Mouse (Mus musculus): ENCODE measurements at regions not wholly inside any gene's neighbourhood (a gene's known extent, or its start where the extent isn't known, plus 50 kb on each side); places are given as distances from the start of the nearest gene placed in this dataset.

DNA sequence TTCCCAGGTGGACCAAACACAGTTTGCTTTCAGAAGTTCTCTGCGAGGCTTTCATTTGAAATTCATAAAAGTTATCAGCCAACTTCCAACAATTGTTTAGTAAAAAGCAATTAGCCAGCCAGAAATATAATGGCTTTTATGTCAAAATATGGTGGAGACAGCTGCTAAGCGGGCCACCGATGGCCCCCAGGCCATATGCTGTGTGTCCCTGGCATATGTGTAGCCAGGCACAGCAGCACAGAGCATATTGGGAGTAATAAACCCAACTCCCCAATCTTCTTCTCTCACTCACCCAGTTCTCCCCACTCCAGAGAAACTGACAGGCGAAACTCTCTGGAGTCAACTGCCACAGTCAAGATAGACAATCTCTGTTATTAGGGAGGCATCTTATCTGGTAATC, 137.5 kb upstream of the Sel1l start:
- DNase-seq (ENCODE audit: low spot score): no peak

DNA sequence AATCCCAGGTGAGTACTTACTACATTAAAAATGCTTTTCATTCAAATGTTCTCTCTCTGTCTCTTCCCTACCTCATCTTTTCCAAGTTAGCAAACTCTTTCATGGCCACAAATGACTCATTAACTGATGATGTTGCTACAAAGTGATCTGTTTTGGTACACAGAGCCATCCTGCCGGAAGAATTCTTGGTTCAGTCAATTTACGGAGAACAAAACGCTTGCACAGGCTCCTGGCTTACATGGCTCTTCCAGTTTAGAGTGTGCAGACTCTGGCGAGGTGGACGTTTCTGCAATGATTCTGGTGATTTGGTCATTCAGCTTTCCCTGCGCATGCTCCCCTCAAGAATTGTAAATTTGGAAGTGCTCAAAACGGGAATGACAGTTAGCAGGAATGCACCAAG, 131.4 kb upstream of the Sel1l start:
- no peak for DNase-seq (ENCODE audit: low spot score)

DNA sequence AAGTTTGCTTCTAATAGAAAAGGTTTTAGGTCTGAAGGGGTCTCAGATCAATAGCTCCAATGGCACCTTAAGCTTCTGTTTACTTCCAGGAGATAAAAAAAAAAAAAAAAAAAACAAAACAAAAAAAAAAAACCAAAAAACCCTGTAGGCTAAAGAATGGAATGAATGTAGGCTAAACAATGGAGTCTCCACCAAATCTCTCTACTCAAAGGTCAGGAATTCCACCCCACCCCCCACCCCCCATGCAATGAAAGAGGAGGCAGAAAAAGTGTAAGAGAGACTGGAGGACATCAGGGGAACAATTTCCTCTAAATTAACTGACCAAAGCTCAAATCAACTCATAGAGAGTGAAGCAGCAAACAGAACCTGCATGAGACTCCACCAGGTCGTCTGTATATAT, 122.1 kb upstream of the Sel1l start:
- no peak for DNase-seq (ENCODE audit: low spot score)

DNA sequence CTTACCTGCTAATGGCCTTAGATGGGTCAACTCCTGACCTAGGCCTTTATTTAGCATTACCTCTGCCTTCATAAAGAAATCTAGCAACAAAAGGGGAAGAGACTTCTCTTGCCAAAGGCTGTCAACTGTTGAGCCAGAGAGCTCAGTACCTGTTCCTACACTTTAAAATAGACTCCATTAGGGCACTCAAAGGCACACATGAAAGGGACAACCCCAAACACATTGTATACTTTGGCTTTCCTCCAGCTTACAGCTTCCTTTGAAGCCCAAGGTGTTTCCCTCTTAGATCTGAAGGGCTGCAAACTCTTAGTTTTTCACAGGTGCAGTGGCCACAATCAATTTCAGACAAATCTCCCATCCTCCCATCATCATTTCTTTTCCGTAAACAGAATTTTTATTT, 117.0 kb upstream of the Sel1l start:
- no peak for DNase-seq (ENCODE audit: low spot score)

DNA sequence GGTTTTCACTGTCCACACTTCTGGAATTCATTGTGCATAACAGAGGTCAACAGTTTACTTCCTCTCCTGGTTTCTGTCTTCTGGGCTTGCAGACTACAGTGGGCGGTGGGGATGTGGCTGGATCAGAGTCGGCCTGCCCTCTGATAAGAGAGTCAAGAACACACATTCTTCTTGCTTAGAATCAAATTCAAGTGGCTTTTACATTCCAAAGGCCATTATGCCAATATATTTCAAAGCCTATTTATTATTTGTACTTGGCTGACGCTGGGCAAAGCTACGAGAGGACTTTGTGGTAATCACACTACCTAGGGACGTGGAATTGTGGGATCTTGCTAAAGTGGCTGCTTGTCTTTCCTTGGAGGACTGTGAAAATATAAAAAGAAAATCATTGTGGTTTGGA, 114.3 kb upstream of the Sel1l start:
- DNase-seq (ENCODE audit: low spot score): no peak

DNA sequence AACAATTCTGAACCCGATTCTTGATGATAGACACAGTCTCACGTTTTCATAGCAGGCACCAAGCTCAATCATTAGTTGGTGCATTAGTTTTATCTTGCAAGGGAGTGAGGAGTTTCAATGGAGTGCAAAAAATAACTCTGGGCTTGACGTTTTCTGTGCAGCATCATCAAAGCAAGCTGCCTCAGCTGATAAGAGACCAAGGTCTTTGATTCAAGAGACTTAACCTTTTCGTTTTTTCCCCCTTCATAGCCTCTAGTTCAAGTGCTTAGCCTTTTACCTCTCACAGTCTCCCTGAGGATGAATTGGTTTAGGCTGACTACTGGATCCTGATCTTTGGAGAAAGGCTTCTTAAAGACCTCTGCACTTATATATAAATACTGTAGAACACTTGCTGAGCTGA, 109.1 kb upstream of the Sel1l start:
- no peak for DNase-seq (ENCODE audit: low spot score)

DNA sequence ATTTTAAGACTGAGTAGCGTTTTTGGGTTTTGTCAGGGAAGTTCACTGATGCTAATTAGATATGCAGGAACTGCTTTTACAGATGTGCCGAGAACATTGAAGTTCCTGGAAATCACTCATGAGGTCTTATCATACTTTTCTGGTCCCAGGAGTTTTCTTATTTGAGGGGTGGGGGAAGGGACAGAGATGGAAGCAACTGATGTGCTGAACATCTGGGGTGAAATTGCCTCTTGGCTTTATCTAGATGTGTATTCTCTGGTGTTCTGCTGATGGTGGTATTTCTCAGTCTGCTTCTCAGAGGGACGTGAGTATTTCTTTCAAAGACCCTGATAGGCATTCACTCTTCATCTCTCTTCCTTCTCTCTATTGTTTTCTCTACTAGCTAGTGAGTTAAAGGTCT, 107.5 kb upstream of the Sel1l start:
- no peak for DNase-seq (ENCODE audit: low spot score)

DNA sequence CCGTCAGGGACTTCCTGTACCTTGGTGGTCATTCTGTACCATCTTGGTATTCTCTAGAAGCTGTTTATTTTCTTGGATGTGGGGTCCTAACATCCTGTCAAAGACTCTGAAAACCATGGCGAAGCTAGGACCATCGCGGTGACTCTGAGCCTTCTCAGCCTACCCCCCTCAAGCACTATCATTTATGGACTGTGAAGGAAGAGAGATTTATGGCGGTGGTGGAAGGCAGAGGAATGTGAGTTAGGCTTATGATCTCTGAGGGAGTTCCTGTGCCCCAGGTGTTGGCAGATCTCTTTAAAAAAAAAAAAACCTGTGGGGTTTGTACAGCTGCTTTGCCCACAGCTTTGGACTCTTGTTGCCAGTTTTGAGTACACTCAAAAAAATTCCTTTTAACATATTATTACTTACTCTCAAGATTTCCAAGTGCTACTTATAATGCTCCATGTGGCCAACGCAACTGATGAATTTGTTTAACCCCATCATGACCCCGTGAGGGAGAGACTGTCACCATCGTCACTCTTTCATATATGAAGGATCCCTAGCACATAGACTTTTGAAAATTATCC, 99.7 kb upstream of the Sel1l start:
- no peak for DNase-seq (ENCODE audit: low spot score)

DNA sequence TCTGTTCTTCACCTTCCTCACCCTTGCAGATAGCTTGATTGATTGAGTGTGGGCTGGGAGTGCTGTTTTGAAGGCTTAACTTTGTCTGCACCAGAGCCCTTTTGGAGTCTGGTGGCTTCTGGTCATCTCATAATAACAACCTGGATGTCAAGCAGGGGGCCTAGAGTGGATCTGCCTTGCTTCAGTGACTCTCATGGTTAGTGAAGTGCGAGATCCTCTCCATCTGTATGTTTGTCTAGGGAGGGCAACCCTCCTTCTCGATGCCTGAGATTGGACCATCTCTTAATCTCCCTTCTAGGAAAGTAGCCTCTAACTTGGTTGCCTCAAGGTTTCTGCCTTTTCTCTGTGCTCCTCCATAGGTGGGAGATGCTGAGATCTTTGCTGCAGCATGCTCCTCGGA, 99.0 kb upstream of the Sel1l start:
- DNase-seq (ENCODE audit: low spot score): no peak

DNA sequence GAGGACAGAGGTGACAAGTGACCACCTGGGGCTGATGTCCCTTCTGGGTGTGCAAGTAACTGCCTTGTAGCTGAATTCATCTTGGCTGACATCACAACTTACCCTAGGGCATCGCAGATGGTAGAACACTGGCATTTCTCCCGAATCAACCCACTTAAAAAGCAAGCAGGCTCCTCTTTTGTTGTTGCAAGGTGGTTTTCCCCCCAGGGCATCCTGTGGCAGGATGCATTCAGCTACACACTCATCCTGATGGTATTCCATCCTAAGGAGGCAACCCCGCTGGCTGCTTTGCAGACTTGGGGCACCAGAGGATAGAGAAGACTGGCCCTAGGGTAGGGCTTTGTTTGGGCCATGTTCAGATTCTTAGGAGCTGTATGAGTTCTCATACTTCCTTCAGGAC, 97.6 kb upstream of the Sel1l start:
- DNase-seq (ENCODE audit: low spot score): no peak

DNA sequence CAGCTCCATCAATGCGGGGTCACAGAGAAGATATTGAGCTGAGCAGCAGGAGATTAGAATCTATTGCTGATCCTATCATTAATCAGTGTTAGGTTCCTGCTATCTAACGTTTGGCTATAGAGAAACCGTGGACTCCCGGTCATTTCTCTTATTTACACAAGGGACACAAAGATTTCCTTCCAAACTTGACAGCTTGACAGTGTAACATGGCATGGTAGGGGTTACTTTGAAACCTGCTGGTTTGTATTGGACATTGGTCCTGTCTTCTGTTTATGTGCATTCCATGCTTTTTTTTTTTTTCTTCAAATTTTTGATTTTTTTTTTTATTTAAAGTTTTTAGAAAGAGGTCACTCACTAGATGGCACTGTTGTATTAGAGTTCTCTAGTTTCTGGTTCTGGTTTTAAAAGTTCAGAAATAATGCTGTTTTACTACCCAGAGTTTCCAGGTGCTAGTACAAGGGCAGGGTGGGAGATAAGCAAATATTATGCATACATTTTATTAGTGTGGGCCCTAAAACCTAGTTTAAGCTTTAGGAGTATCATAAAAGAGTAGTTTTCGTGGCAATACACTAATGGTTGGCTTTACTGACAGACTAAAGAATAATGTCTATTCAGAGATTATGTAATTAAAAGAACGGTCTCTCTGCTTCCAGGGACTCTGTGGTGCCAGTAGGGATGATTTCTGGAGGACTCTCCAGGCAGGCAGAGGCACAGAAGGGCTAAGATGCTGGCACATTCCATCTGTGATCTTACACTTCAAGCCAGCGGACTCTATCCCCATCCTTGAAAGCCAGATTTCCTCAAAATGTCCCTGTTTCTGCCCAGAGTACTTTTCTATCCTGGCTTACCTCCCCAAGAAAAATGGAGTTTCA, 83.8 kb upstream of the Sel1l start:
- DNase-seq (ENCODE audit: low spot score): no peak

DNA sequence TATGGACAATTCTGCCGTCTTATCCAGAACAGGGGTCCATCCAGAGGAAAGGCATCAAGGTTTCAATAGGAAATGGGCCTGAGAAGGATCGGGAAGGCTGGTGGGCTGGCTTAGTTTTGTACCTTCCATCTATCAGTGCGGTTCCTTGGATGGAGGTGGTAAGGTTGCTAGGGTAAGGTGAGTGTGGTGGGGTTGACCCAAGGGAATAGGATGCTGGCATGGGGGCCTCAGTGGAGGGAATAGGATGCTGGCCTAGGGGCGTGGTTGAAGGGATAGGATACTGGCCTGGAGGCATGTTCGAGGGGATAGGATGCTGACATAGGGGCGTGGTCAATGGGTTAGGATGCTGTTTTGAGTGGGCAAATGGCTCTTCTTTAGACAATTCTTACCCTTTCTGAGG, 82.6 kb upstream of the Sel1l start:
- DNase-seq (ENCODE audit: low spot score): no peak

DNA sequence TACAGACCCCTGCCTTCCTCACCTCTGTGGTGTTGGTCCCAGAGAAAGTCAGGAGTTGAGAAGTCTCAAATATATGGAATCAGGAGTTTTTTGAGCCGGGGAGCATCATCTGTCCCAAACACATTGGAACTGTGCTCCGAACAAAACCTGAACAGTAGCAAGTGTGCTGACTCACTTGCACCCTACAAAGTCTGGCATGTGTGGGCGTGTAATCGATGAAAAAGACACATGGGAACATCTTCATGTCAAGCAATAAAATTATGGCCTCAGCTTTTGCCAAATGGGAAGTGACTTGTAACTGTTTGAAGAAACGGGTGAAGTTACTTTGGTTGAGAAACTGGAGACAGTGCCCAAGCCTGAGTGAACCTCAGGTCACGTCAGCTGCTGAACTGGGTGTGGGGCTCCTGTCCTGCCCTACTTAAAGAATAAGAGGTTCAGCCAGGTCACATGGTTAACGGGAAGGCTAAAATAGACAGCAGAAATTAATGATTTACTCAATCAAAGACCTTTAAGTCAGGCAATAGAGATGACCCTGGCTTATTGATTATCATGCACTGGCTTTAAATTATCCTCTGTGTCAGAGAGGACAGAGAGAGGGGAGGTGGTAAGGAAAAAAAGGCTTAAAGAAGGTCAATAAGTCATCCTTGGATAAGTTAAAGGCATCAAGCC, 80.6 kb upstream of the Sel1l start:
- DNase-seq (ENCODE audit: low spot score): no peak

DNA sequence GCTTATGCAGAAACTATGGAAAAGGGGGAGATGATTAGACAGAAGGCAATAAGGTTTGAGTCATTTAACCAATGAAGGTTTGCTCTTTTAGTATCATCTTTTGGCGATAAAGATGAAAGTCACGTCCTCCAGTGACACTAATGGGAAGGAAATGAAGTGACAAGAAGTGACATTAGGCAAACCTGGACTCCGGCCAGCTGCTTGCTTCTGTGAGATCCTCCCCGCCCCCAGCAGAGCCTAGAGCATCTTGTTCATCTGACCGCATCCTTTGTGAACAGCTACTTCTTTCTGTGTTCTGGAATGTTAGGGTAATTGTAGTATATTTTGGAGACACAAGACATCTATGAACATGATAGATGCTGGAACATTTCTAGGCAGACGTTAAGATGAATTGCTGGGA, 78.6 kb upstream of the Sel1l start:
- DNase-seq (ENCODE audit: low spot score): no peak

DNA sequence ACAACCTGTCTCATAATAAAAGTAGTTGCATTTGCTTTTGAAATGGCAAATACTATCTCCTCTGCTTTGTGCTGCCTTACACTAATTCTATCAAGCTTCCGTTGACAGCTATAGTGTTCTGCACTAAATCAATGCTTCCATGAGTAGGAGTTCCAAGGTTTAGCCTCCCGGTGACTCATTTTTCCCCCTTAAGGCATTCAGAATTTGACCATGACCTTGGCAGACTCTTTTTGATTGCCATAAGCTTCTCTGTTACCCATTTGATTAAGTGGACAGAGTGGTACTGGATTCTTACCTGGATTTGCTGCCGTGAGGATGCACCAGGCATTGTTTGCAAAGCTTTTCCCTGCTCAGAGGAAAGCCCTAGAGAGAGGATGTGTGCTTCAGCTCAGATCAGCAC, 66.5 kb upstream of the Sel1l start:
- no peak for DNase-seq (ENCODE audit: low spot score)

DNA sequence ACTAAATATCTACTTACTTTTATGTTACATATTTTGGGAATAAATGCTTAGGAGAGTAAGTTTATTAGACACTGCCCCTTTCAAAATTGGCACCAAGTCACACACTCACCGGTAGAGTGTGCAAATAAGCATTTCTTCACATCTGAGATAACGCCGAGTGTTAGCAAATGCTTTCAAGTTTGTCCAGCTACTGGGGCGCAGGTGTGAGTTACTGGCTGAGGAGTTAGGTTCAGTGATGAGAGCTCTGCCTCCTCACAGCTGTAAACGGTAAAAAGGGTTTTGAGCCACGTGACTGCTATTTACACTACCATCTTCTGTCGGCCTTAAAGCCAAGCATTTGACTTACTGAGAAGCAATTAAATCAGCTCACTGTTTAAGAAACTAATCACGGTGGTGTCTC, 61.6 kb upstream of the Sel1l start:
- DNase-seq (ENCODE audit: low spot score): no peak
